Mouse (Mus musculus) CD4-positive, CD25-positive, alpha-beta regulatory T cell, adult 2 months (primary cell): ENCODE data around the gene Tmem252.
"Not testable (repeated sequence)": the region's sequence is repeated elsewhere in the genome, so short reads cannot be mapped to it uniquely, and the experiment has no call there.

ENCODE experiments used
- DNase-seq: peaks from one replicate; pipeline ENCODE4 v3.0.0-alpha.2; 2012; ENCODE audit warnings: low read depth, low spot score

Gene Tmem252

DNA sequence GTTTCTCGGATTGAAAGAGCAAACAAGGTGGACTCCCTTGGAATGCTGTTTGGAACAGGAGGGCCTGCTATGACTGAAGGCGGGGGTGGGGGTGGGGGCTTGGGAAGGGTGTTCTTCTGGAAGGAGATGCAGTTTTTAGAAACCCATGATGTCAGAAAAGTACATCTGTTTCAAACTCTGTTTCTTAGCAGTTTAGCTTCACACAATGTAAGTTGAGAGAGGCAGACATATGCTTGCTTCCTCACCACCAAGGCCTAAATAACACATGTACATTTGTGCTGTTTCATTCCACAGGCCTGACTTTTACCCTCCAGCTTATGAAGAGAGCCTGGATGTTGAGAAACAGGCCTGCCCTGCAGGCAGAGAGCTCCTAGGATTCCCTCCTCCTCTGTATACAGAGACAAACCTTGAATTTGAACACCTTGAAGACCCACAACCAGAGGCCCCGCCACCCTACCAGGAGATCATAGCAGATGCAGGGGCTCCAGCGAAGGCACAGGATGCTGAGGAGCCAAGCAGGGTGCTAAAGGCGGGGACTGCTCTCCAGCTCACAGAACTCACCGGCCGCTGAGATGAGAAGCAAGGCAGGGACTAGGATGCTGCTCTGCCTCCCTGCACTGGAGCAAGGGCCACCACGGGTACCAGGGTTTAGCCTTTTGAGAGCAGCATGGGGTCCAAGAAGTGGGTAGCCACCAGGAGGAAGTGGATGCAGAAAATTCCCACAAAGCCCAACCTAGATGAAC, 3.6 kb downstream of the Tmem252 start:
- no peak for DNase-seq

DNA sequence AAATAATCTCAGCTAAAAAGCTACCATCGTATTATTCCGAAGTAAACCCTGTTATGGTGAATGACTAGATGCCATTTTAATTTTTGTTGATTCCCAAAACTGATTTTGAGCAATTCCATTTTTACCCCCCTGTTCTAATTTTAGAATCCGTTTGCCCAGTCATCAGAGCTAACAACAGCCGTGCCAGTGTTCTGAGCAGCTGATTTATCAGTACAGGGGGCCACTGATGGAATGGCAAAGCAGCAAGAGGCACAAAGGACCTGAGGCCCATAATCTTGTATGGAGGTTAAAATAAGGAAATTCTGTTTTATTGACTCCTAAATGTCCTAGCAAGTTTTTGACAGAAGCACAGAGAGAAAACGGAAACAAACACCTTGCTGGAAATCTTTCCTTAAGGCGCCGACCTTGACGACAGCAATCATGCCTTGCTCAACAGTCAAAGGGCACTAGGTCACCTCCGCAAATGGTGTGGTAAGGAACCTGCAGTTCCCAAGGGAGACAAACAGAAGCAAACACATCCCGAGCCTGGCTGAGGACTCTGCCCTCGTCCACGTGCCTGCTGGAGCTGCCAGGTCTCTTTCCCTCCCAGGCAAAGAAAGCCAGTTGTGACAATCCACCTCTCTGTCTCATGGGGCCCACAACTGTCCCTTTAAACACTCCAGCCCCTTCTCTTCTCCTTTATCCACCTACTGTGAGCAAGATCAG, 9.4 kb downstream of the Tmem252 start:
- DNase-seq: no peak

DNA sequence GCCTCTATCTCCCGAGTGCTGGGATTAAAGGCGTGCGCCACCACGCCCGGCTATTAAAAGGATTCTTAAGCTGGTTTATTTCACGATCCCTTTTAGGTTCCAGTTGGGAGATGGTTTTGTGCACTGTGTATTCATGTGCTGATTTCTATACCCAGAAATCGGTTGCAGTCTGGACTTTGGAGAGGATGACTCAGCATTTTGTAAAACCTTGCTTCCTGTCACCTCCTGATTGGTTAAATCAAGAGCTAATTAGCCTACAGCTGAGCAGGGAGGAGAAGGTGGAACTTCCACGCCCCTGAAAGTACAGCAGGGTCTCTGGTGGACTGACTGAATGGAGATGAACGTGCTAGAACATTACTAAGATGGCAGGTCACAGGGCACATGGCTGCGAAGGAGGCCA, 12.6 kb downstream of the Tmem252 start:
- no peak for DNase-seq

DNA sequence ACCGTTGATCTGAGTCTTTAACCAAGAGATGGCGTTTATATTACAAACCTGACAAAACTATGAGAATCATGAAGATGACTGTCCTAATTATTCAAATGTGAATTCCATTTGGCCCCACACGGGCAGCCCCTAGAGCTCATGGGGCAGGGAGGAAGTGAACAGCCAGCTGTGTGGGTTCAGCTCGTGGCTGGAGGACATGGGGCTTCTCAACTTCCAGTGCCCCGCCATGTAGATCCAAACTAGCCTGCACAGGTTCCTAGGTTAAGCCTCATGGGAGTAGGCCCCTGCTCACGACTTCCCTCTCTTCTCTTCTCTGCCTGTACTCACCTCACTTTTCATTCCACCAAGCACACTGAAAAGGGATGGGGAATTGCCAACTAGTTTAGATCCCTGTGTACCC, 14.5 kb downstream of the Tmem252 start:
- no peak for DNase-seq

DNA sequence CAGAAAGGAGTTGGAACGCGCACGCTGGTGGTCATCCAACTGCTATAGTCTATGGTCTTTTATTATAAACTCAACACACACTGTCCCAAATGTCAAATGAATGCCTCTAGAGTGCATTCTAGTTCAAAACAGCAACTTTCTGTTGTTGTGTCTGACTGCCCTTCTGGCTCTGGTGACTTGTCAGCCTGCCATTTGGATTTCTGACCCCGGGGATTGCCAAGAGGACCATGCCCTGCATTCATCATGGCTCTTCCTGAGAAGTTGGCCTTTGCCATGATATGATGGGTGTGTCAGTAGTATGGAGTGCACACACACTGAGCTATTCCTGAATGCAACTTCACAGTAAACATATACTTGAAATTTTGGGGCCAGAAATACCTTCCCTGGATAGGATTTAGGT, 15.7 kb downstream of the Tmem252 start:
- no peak for DNase-seq

DNA sequence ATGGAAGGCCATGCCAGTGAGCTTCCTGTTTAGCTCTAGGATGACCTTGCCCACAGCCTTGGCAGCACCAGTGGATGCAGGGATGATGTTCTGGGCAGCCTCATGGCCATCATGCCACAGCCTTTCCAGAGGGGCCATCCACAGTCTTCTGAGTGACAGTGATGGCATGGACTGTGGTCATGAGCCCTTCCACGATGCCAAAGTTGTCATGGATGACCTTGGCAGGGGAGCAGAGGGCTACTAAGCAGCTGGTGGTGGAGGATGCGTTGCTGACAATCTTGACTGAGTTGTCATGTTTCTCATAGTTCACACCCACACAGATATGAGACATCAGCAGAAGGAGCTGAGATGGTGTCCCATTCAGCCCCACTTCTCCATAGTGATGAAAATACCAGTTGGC, 18.9 kb downstream of the Tmem252 start:
- no peak for DNase-seq

DNA sequence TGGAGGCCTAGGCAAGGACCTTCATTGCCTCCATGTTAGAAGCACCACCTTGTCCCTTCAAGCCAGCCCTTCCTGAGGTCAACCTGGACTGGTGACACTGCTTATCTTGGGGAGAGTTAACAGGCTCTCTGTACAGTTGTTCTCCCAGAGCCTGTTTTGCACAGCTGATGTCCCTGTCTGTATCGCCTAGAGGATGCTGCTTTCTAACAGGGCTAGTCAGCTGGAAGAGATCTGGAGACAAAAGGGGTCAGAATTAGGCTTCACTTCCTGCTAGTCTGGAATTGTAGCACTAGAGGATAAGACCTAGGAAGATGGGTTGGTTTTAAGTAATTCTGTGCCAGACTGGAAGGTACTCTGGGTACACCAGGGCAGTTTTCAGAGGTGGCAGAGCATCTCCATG, 24.1 kb downstream of the Tmem252 start:
- DNase-seq: no peak

DNA sequence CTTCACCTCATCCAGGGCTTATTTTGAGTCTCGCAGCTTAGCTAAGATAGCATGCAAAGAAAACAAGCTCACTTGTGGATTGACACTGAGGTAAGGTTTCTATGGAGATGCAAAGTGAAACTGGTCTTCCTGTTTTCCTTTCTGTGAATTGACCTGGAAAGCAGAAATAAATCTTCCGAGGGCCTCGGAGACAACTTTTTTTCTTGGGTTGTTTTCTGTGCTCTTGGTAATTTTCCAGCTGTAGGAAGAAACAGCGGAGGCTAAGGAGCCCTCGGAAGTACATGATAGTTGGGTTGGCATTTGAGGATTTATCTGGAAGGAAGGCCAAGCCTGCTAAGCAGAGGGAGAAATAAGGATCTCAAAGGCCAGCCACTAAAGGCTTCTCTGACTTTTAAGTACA, 24.8 kb downstream of the Tmem252 start:
- DNase-seq: no peak

DNA sequence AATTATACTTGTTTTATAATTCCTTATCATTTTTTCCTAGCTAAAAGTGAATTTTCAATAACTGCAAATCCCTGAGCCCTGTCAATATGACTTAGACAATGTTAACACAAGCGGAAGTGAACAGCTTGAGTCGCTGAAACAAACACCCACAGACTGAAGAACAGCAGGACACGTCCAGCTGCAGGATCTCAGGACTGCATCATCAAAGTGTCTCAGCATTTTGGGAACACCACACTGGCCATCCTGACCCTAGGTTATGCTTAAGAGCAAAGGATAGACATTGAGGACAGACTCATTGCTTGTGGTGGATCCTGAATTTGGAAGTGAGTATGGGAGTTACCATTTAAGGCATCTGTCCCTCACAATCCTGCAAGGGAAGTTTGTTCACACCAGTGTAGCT, 25.4 kb downstream of the Tmem252 start:
- DNase-seq: no peak

DNA sequence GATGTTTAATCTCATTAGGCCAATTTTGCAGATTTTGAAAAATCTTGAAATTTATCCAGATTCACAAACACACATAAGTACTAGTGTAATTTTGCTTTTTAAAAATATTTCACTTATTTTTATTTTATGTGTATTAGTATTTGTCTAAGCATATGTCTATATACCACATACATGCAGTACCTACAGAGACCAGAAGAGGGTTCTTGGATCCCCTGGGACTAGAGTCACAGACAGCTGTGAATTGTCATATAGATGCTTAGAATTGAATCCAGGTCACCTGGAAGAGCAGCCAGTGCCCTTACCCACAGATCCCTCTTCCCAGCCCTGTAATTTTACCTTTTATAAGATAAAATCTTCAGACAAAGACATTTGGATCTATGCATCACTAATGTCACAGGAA, 26.1 kb downstream of the Tmem252 start:
- DNase-seq: peak; percentile 15

DNA sequence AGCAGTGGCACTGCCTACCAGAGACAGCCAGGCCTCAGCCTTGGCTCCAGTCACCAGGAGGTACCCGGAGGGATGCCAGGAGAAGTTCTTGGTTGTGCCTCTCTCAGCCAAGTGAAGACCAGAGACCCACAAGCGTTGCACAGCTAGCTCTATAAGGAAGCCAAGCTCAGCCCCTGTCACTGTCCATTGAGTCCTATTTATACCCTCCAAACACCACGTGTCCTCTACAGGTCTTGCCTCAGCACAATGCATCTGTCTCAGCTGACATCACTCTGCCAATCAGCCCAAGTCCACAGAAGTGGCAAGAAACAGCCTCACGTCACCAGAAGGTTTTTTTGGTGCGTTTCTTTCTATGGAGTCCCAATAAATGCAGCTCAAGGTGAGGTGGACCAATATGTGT, 26.9 kb downstream of the Tmem252 start:
- DNase-seq: no peak

DNA sequence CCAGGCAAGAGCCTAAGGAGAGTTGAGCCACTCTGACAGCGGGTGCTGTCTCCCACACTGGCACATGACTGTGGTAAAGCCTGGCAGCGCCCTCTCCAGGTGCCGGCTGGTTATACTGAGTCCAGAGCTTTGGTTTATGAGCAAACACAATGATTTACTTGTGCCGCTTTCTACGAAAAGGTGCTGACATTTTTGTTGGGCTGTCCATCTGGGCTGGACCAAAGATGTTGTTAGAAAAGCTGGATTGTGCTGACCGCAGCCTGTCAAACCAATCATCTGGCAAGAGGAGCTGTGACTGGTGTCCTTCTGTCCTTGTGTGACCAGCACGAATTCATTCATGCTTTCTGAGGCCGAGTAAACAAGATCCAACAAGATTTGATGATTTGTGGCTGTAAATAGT, 27.9 kb downstream of the Tmem252 start:
- DNase-seq: no peak

DNA sequence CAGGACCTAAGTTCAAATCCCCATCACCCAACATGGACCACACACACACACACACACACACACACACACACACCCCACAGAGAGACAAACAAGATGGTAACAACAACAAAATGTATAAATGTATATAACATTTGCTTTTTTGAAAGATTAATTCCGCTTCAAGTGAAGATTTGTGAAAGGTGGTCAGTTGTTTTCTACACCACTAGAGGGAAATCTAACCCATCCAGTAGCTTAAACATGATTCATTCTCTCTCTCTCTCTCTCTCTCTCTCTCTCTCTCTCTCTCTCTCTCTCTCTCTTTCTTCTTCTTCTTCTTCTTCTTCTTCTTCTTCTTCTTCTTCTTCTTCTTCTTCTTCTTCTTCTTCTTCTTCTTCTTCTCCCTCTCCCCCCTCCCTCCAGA, 29.4 kb downstream of the Tmem252 start:
- not testable (repeated sequence) for DNase-seq

DNA sequence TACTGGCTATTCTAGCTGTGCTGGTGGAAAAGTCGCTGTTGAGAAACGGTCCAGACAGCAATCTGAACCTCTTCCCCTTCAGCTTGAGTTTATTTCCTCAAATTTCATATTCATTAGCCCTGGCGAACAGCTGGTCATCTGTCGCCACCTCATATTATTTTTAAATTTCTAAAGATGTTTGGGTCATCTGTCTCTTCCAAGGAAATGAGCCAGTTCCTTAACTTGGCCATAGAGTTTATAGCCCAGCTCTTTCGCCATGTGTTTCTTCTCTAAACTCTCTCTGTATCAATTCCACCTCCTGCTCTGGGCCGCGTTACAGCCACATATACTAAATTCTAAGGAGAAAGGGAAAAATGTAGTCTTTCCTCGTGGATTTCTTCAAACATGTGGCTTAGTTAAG, 29.9 kb downstream of the Tmem252 start:
- DNase-seq: no peak

DNA sequence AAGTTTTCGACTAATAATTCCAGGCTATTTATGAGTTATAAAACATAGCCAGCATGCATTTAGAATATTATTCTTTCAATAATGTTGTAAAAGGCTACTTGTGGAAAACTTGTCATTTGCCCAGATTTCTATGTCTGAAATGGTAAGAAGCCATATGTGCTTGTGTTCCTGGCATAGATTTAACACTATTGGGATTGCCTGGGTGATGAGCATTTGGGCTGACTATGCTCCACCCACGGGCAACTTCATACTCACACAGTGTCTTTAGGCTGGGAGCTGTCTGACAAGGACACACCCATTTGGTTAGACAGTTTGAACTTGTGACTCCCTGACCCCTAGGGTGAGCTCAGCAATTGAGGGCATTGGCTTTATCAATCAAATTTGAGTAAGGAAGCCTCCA, 30.5 kb downstream of the Tmem252 start:
- no peak for DNase-seq

DNA sequence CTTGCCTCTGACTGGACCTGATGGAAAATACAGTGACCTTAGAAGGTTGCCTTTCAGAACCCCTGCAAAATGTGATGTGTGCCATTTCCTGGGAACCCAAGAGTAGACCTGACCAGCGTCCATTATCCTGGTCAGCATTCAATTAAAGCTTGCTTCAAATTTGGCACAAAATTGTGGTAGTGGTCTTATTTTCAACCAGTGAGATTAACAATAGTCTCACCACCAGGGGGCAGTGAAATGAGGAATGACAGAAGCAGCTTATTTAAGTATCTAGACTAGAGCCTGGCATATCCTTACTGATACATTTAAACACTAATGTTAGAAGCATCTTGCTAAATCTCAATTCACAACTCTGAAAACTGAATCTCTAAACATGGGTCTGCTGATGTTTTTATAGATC, 31.6 kb downstream of the Tmem252 start:
- peak; percentile 27 for DNase-seq

DNA sequence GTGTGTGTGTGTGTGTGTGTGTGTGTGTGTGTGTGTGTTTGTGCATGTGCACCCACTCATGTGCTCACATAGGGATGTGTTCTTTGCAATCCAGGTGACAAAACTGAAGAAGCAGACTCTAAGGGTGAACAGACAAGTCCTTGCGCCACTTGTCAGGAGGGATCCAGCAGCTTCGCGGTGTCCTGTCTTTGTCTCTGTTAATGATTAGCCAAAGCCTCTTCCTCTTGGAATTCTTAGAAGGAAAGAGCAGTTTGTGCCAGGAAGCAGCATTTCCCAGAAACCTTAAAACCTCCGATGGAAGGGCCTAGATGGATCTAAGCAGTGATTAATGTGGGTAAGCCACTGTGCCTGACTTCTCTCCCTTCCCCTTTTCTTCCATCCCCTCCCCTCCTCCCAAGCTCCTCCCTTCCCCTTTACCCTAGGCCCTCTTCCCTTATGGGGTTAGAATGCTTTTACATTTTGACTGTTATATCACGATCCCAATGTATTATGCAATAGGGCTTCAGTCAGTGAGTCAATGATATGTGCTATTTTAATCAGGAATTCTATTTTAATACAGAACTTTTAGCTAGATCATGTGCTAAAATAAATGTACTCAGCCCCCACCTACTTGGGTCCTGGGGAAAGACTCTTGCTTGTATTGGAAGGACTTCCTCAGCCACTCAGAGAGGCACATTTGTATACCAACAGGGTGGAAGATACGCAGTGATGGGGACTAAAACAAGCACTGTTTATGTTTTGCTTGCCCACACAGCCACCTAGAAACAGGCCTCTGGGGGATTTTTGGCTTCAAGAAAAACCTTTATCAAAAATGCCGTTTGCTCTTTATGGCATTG, 33.5 kb downstream of the Tmem252 start:
- no peak for DNase-seq

DNA sequence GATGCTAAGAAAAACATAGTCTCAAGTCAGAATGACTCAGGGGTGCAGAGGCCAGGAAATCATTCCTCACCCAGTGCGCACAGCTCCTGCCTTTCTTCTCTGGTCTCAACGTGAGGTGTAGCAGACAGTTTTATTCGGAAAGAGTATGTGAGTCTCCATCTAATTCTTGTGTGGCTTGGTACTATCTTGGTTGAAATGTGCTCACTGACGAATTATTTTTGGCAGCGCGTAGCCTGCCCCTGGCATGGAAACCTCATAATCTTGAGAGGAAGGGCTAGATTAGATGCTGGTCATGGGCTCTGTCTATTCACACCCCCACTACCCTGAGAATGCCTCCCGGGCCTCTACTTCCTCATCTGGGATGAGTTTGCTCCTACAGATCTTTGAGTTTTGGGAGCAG, 34.2 kb downstream of the Tmem252 start:
- no peak for DNase-seq

DNA sequence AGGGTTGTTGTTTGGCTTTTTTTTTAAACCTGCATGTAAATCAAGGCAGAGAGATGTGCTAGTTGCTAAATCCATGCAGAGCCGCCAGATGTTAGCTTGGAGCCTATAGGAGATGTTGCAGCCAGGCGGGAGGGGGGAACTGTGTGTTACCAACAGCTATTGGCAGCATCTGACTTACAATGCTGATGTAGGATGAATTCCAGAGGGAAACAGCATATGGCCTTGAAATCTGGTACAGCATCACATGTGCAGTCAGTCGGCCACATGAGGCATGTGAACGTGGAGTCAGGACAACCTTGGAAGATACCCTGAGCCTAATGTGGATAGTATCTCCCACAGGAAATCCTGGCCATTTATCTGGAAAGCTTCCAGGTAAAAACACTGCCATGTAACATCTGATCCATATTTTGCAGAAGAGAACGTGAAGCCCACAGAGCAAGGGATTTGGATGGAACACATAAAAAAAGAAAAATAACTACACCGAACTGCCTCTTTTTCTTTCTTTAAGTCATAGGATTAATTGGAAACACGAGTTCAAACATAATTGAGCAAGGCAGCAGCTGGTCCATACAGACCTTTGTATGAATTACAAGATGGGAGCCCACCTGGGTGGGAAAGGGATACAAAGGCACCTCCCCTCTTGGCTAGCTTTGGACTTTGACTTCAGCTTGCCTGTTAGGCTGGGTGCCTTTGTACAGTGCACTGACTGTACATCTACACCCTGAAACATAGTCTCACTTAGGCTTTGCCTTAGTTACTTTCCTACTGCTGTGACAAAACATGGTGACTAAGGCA, 42.7 kb downstream of the Tmem252 start:
- no peak for DNase-seq

DNA sequence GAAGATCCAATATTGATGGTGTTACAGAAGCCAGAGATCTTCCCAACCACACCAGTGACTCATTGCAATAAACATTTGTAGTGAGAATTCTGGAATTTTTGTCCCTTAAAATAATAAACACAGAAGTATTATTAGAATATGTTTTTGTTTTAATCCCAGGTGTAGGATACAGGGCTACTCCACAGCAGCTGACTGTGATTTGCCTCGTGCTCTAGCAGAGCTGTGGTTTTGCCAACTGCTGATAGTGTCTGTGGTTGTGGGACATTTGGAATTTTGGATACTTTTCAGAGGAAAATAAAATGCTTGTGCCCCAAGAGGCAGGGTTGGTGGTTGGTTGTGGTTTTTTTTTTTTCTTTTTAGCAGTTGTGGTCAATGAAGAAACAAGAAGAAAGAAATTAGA, 44.2 kb downstream of the Tmem252 start:
- DNase-seq: no peak

DNA sequence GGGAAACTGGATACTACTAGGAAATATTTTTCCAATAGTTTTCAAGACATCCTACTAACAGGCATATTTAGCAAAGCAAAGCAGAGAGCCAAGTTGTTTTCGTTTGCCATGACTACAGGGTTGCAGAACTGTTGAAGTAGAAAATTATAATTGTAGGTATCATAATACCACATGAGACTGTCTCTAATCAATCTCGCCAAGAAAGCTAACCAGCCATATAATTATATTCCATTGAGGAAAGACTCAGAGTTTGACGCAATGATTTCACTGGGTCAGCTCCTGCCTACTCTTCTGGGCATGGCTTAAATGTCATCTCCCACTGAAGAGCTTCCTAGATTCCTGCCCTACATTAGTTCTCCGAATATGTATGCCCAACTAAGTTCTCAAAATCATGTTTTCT, 45.7 kb downstream of the Tmem252 start:
- DNase-seq: no peak

DNA sequence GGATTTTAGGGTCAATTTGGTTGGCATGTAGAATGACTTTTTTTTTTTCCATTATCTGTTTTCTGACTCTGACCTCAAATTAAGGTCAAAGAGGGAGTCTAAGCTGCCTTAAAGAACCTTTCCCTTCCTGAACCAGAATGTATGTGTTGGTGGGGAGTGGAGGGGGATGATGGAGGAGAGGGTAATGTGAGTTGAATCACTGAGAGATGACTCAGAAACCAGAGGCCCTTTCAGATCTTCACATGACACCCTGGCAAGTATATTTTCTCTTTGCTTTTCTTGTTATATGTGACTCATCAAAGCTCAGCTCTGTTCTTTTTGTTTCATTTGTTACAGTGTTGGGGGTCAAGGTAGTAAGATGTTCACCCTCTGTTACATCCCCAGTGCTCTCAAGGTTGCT, 46.6 kb downstream of the Tmem252 start:
- DNase-seq: no peak
